Mouse (Mus musculus) limb, embryonic 11.5 days (tissue): Measurements from ENCODE around the gene Gm49378. TPM values are rescaled to one million over a fixed set of nuclear protein-coding genes. Genes with fewer than 3 reads are reported as not detected.

ENCODE experiments used
- ATAC-seq: fragments of 200-750 bp; cut with Nextera tagmentation; 2 replicates; pipeline ENCODE4 v1.8.0; 2017; ENCODE audit warnings: low read depth; ENCODE audit not compliant: insufficient number of reproducible peaks, low FRiP score, low TSS enrichment
- DNase-seq: peaks from one replicate; pipeline ENCODE4 v3.0.0-alpha.2; 2015; ENCODE audit warnings: low spot score
- H3K27ac ChIP-seq: fragments of 300-500 bp; sonication (generic); replicated peaks from 2 replicates; pipeline ENCODE4 v1.5.1; 2014; ENCODE audit warnings: low read depth, mild to moderate bottlenecking, low read length
- H3K27me3 ChIP-seq: fragments of 300-500 bp; sonication (generic); 2 replicates; pipeline ENCODE4 v1.6.1; 2014; ENCODE audit warnings: mild to moderate bottlenecking, low read length, mixed read lengths; ENCODE audit not compliant: control insufficient read depth, insufficient read depth
- H3K36me3 ChIP-seq: fragments of 300-500 bp; sonication (generic); 2 replicates; pipeline ENCODE4 v1.6.1; 2014; ENCODE audit warnings: mild to moderate bottlenecking, low read length, moderate library complexity, mixed read lengths; ENCODE audit not compliant: control insufficient read depth, insufficient read depth
- H3K4me1 ChIP-seq: fragments of 300-500 bp; sonication (generic); 2 replicates; pipeline ENCODE4 v1.6.1; 2014; ENCODE audit warnings: low read length, mixed read lengths; ENCODE audit not compliant: control insufficient read depth, insufficient read depth
- H3K4me2 ChIP-seq: fragments of 300-500 bp; sonication (generic); 2 replicates; pipeline ENCODE4 v1.6.1; 2014; ENCODE audit warnings: low read depth, mild to moderate bottlenecking, moderate library complexity; ENCODE audit not compliant: severe bottlenecking
- H3K4me3 ChIP-seq: fragments of 300-500 bp; sonication (generic); 2 replicates; pipeline ENCODE4 v1.5.1; 2014; ENCODE audit warnings: low read depth, low read length
- H3K9ac ChIP-seq: fragments of 300-500 bp; sonication (generic); 2 replicates; pipeline ENCODE4 v1.6.1; 2014; ENCODE audit warnings: mild to moderate bottlenecking, low read length
- H3K9me3 ChIP-seq: fragments of 300-500 bp; sonication (generic); 2 replicates; pipeline ENCODE4 v1.6.1; 2016; ENCODE audit warnings: low read length; ENCODE audit not compliant: control insufficient read depth
- WGBS: fragments of 180-500 bp; shearing (Covaris S2); extraction: QIAGEN DNeasy Blood & Tissue Kit; methylation state at CpG from one replicate; pipeline ENCODE4 v1.1.7; 2014; 5-methylcytosine and 5-hydroxymethylcytosine counted together
- polyA plus RNA-seq: library from polyadenylated mRNA; unstranded; fragments of >200 nt; fragmentation: Nextera tagmentation; extraction: Ambion mirVana; gene quantifications from 2 replicates; pipeline ENCODE4 v1.2.1, GENCODE M21; 2014

Gm49378 gene
- polyA plus RNA-seq, 1 experiment from 2014 or later = 2.2 TPM

GRCm38 (mm10) chr14:55579511-55580496 is 57.9 kb downstream of the Gm49378 start:
- Histone ChIP-seq H3K4me3 (no peak overlapping the region), H3K9ac (no peak overlapping the region), H3K4me1 (peaks cover 9% of the 10 kb centered on the region; the same call in 1 of the 2 replicates), H3K27me3 (no peaks in the 10 kb centered on the region), H3K4me2 (no peak overlapping the region), H3K27ac (no peak overlapping the region), H3K36me3 (peaks cover 3% of the 10 kb centered on the region; the same call in 1 of the 2 replicates), H3K9me3 (no peaks in the 10 kb centered on the region)
- ATAC-seq (no peak), DNase-seq (no peak)
- WGBS = 86% methylated on average over 23 of the region's 23 CpGs

Other genes starting within 250 kb of the Gm49378 start
- 49.4 and 55.3 TPM in 2 replicates for gene Dhrs4, start 159.1 kb downstream of the Gm49378 start, polyA plus RNA-seq
- gene Carmil3, start 147.2 kb downstream of the Gm49378 start, polyA plus RNA-seq = 3.0 and 3.7 TPM in 2 replicates
- gene Cpne6, start 127.5 kb downstream of the Gm49378 start, polyA plus RNA-seq = not detected in 2 replicates
- not detected in 2 replicates for gene Nrl, start 112.9 kb downstream of the Gm49378 start, polyA plus RNA-seq
- gene Pck2, start 97.6 kb downstream of the Gm49378 start, polyA plus RNA-seq = 20.4 and 21.6 TPM in 2 replicates
- 67.7 and 68.0 TPM in 2 replicates for gene Dcaf11, start 77.9 kb downstream of the Gm49378 start, polyA plus RNA-seq
- gene A730061H03Rik, start 77.5 kb downstream of the Gm49378 start, polyA plus RNA-seq = 0.48 and 0.79 TPM in 2 replicates
- gene Fitm1, start 62.3 kb downstream of the Gm49378 start, polyA plus RNA-seq = 5.0 and 6.5 TPM in 2 replicates
- 138 and 152 TPM in 2 replicates for gene Psme1, start 59.8 kb downstream of the Gm49378 start, polyA plus RNA-seq
- 4.2 and 4.6 TPM in 2 replicates for gene Emc9, start 52.6 kb downstream of the Gm49378 start, polyA plus RNA-seq
- gene Psme2, start 46.8 kb downstream of the Gm49378 start, polyA plus RNA-seq = 195 and 225 TPM in 2 replicates
- 10.3 and 13.9 TPM in 2 replicates for gene Rnf31, start 46.2 kb downstream of the Gm49378 start, polyA plus RNA-seq
- gene Irf9, start 34.3 kb downstream of the Gm49378 start, polyA plus RNA-seq = 5.9 and 6.7 TPM in 2 replicates
- gene Rec8, start 19.9 kb downstream of the Gm49378 start, polyA plus RNA-seq = 7.7 TPM in 2 replicates
- 91.5 and 100 TPM in 2 replicates for gene Ipo4, start 1.9 kb downstream of the Gm49378 start, polyA plus RNA-seq
- 83.2 and 83.3 TPM in 2 replicates for gene Tm9sf1, start 5.9 kb upstream of the Gm49378 start, polyA plus RNA-seq
- 0.77 and 0.91 TPM in 2 replicates for gene Tssk4, start 12.3 kb upstream of the Gm49378 start, polyA plus RNA-seq
- 60.7 and 64.0 TPM in 2 replicates for gene Mdp1, start 22.6 kb upstream of the Gm49378 start, polyA plus RNA-seq
- 55.4 and 60.9 TPM in 2 replicates for gene Gmpr2, start 34.0 kb upstream of the Gm49378 start, polyA plus RNA-seq
- 619 and 660 TPM in 2 replicates for gene Nedd8, start 34.2 kb upstream of the Gm49378 start, polyA plus RNA-seq
- 68.1 and 68.5 TPM in 2 replicates for gene Tinf2, start 43.9 kb upstream of the Gm49378 start, polyA plus RNA-seq
- gene Tgm1, start 76.0 kb upstream of the Gm49378 start, polyA plus RNA-seq = 2.1 TPM in 2 replicates
- 20.0 and 20.2 TPM in 2 replicates for gene Rabggta, start 84.4 kb upstream of the Gm49378 start, polyA plus RNA-seq
- gene Dhrs1, start 107.8 kb upstream of the Gm49378 start, polyA plus RNA-seq = 65.9 and 72.8 TPM in 2 replicates
- gene Nop9, start 107.8 kb upstream of the Gm49378 start, polyA plus RNA-seq = 55.5 and 56.7 TPM in 2 replicates
- gene Cideb, start 120.6 kb upstream of the Gm49378 start, polyA plus RNA-seq = 0.37 TPM in 1 of 2 replicates, not detected in the other
- 0.39 and 0.68 TPM in 2 replicates for gene Ltb4r2, start 123.5 kb upstream of the Gm49378 start, polyA plus RNA-seq
- 0.17 TPM in 1 of 2 replicates, not detected in the other for gene Ltb4r1, start 128.1 kb upstream of the Gm49378 start, polyA plus RNA-seq
- gene Adcy4, start 146.2 kb upstream of the Gm49378 start, polyA plus RNA-seq = 13.2 and 15.0 TPM in 2 replicates
- gene Ripk3, start 151.0 kb upstream of the Gm49378 start, polyA plus RNA-seq = 26.3 and 30.8 TPM in 2 replicates
- gene Nfatc4, start 185.2 kb upstream of the Gm49378 start, polyA plus RNA-seq = 105 and 106 TPM in 2 replicates
- gene Nynrin, start 216.1 kb upstream of the Gm49378 start, polyA plus RNA-seq = 21.6 and 24.7 TPM in 2 replicates
- gene Cbln3, start 246.5 kb upstream of the Gm49378 start, polyA plus RNA-seq = 0.11 and 0.27 TPM in 2 replicates
- 17.4 and 18.4 TPM in 2 replicates for gene Khnyn, start 247.1 kb upstream of the Gm49378 start, polyA plus RNA-seq